In genomic region chr9:75303701-75304261, GRCm38 (mm10) we compare ENCODE assay signal across 10 mouse cellular contexts. TPM values are rescaled to one million over a fixed set of nuclear protein-coding genes. Genes with fewer than 3 reads are reported as not detected.
A peak's percentile ranks its signal among the peaks of the same experiment; 100 is the strongest.
DNase-seq lines count a peak whose midpoint lies in the region; ATAC-seq and TF ChIP-seq lines count a peak whose summit lies in the region.
"Had no signal": no experiment of that assay in that cellular context is flagged by ENCODE, and none has a peak within 500 bp of the region (broad histone marks: within the 10 kb centered on the region; RNA-seq: fewer than 3 reads in every experiment).

No protein-coding gene starts in this region.

- H3K9me3 ChIP-seq in forebrain, embryonic 10.5 days = no peaks in the 10 kb centered on the region
- H3K9me3 ChIP-seq in forebrain, embryonic 16.5 days (ENCODE audit: control insufficient read depth, low read length) = no peaks in the 10 kb centered on the region
- no peaks in the 10 kb centered on the region for H3K9me3 ChIP-seq in E14TG2a.4 (ENCODE audit: low read length)
- no peaks in the 10 kb centered on the region for H3K9me3 ChIP-seq in embryonic facial prominence, embryonic 15.5 days (replicated peaks)
- no peaks in the 10 kb centered on the region for H3K9me3 ChIP-seq in liver, embryonic 15.5 days (replicated peaks)
- H3K9me3 ChIP-seq: lung, embryonic 15.5 days had no signal

- H3K9ac ChIP-seq in forebrain, embryonic 16.5 days (replicated peaks; ENCODE audit: low read depth, low read length) = no peak overlapping the region
- H3K9ac ChIP-seq in embryonic facial prominence, embryonic 15.5 days = no peak overlapping the region
- H3K9ac ChIP-seq in liver, embryonic 15.5 days = no peak overlapping the region
- H3K9ac ChIP-seq: lung, embryonic 15.5 days had no signal

- DNase-seq in forebrain, embryonic 10.5 days (ENCODE audit: extremely low spot score, low spot score) = no peak
- DNase-seq in kidney, postnatal 25 days = no peak
- DNase-seq in ovary, adult 18-20 months (ENCODE audit: low spot score) = no peak
- DNase-seq: heart, adult 11 months had no signal

- no peak overlapping the region for H3K4me2 ChIP-seq in forebrain, embryonic 16.5 days (ENCODE audit: low read length)
- H3K4me2 ChIP-seq in embryonic facial prominence, embryonic 15.5 days (replicated peaks) = 0 out of 2 replicates have a peak overlapping the region, but pooled peaks have one; percentile 6
- H3K4me2 ChIP-seq in liver, embryonic 15.5 days = peak overlapping the region; percentile 15; the same call in 1 of the 2 replicates
- H3K4me2 ChIP-seq: lung, embryonic 15.5 days had no signal

- H3K27me3 ChIP-seq in forebrain, embryonic 10.5 days (ENCODE audit: poor library complexity, severe bottlenecking) = no peaks in the 10 kb centered on the region
- H3K27me3 ChIP-seq in forebrain, embryonic 16.5 days (replicated peaks; ENCODE audit: control insufficient read depth, insufficient read depth, low read length) = no peaks in the 10 kb centered on the region
- no peaks in the 10 kb centered on the region for H3K27me3 ChIP-seq in E14TG2a.4 (ENCODE audit: insufficient read depth, low read length)
- H3K27me3 ChIP-seq in embryonic facial prominence, embryonic 15.5 days = no peaks in the 10 kb centered on the region
- no peaks in the 10 kb centered on the region for H3K27me3 ChIP-seq in liver, embryonic 15.5 days
- H3K27me3 ChIP-seq: lung, embryonic 15.5 days had no signal

- H3K27ac ChIP-seq in forebrain, embryonic 10.5 days = no peak overlapping the region
- no peak overlapping the region for H3K27ac ChIP-seq in forebrain, embryonic 16.5 days (ENCODE audit: low read length)
- H3K27ac ChIP-seq in embryonic facial prominence, embryonic 15.5 days (replicated peaks) = no peak overlapping the region
- no peak overlapping the region for H3K27ac ChIP-seq in liver, embryonic 15.5 days (replicated peaks)
- H3K27ac ChIP-seq: lung, embryonic 15.5 days had no signal

- H3K36me3 ChIP-seq in forebrain, embryonic 10.5 days (replicated peaks) = no peaks in the 10 kb centered on the region
- H3K36me3 ChIP-seq in forebrain, embryonic 16.5 days (ENCODE audit: control insufficient read depth, insufficient read depth) = no peaks in the 10 kb centered on the region
- H3K36me3 ChIP-seq in E14TG2a.4 (ENCODE audit: insufficient read depth, low read length) = 0 out of 2 replicates have a peak, but pooled peaks cover 3% of the 10 kb centered on the region
- H3K36me3 ChIP-seq in embryonic facial prominence, embryonic 15.5 days = no peaks in the 10 kb centered on the region
- no peaks in the 10 kb centered on the region for H3K36me3 ChIP-seq in liver, embryonic 15.5 days (replicated peaks)

- H3K4me3 ChIP-seq in forebrain, embryonic 10.5 days = peak overlapping the region; percentile 32
- no peak overlapping the region for H3K4me3 ChIP-seq in forebrain, embryonic 16.5 days (replicated peaks; ENCODE audit: low read length)
- peak overlapping the region; percentile 83 for H3K4me3 ChIP-seq in E14TG2a.4 (replicated peaks; ENCODE audit: low read length)
- H3K4me3 ChIP-seq in embryonic facial prominence, embryonic 15.5 days (replicated peaks) = no peak overlapping the region
- H3K4me3 ChIP-seq in liver, embryonic 15.5 days (replicated peaks) = no peak overlapping the region
- H3K4me3 ChIP-seq: lung, embryonic 15.5 days had no signal

- no peak for TF ChIP-seq CTCF in E14TG2a.4 (conservative IDR thresholded peaks at IDR 0.05; ENCODE audit: low read length)

- ATAC-seq in forebrain, embryonic 16.5 days = no peak
- ATAC-seq in embryonic facial prominence, embryonic 15.5 days (ENCODE audit: insufficient number of reproducible peaks, low FRiP score, low TSS enrichment, low read depth) = no peak
- ATAC-seq in liver, embryonic 15.5 days (ENCODE audit: insufficient read depth) = no peak
- ATAC-seq in erythroid progenitor cell, adult 5-6 weeks (replicated peaks; ENCODE audit: low FRiP score, poor library complexity, severe bottlenecking) = no peak

- WGBS in forebrain, embryonic 10.5 days = 35% methylated on average over 16 of the region's 16 CpGs
- 40% methylated on average over 16 of the region's 16 CpGs for WGBS in forebrain, embryonic 16.5 days
- 37% methylated on average over 16 of the region's 16 CpGs for WGBS in embryonic facial prominence, embryonic 15.5 days
- 30% methylated on average over 16 of the region's 16 CpGs for WGBS in liver, embryonic 15.5 days (ENCODE audit: insufficient replicate concordance)

- H3K4me1 ChIP-seq in forebrain, embryonic 10.5 days = peaks cover 9% of the 10 kb centered on the region
- H3K4me1 ChIP-seq in forebrain, embryonic 16.5 days (replicated peaks; ENCODE audit: control insufficient read depth, insufficient read depth, low read length) = no peaks in the 10 kb centered on the region
- peaks cover 5% of the 10 kb centered on the region; the same call in 1 of the 2 replicates for H3K4me1 ChIP-seq in E14TG2a.4 (replicated peaks; ENCODE audit: low read depth, low read length)
- H3K4me1 ChIP-seq in embryonic facial prominence, embryonic 15.5 days = no peaks in the 10 kb centered on the region
- H3K4me1 ChIP-seq in liver, embryonic 15.5 days (replicated peaks) = no peaks in the 10 kb centered on the region
- H3K4me1 ChIP-seq: lung, embryonic 15.5 days had no signal

RNA-seq across cellular contexts. Expression of gene Gnb5, which starts 2.3 kb away (rescaled TPM):
- polyA plus RNA-seq in forebrain, embryonic 10.5 days (2016; fragmentation: Nextera tagmentation; extraction: Ambion mirVana) = 24.0 and 27.9 TPM in 2 replicates
- polyA plus RNA-seq in forebrain, embryonic 16.5 days (2015; fragmentation: Nextera tagmentation; extraction: Ambion mirVana) = 50.8 and 60.2 TPM in 2 replicates
- polyA plus RNA-seq in embryonic facial prominence, embryonic 15.5 days (2015; fragmentation: Nextera tagmentation; extraction: Ambion mirVana) = 28.0 and 28.6 TPM in 2 replicates
- 1.2 and 1.6 TPM in 2 replicates for polyA plus RNA-seq in liver, embryonic 15.5 days (2015; fragmentation: Nextera tagmentation; extraction: Ambion mirVana)
- total RNA-seq in erythroid progenitor cell, adult 5-6 weeks (2015; ENCODE audit: low replicate concordance) = not detected in 2 replicates
- 1.5 TPM in 1 of 2 replicates, not detected in the other for total RNA-seq in erythroid progenitor cell, adult 5-6 weeks (2017; ENCODE audit: low replicate concordance)

RNA-seq across cellular contexts. Expression of gene Bcl2l10, which starts 43.8 kb away (rescaled TPM):
- not detected in 2 replicates for polyA plus RNA-seq in forebrain, embryonic 10.5 days (2016; fragmentation: Nextera tagmentation; extraction: Ambion mirVana)
- polyA plus RNA-seq in forebrain, embryonic 16.5 days (2015; fragmentation: Nextera tagmentation; extraction: Ambion mirVana) = not detected in 2 replicates
- polyA plus RNA-seq in embryonic facial prominence, embryonic 15.5 days (2015; fragmentation: Nextera tagmentation; extraction: Ambion mirVana) = not detected in 2 replicates
- polyA plus RNA-seq in liver, embryonic 15.5 days (2015; fragmentation: Nextera tagmentation; extraction: Ambion mirVana) = not detected in 2 replicates
- total RNA-seq in erythroid progenitor cell, adult 5-6 weeks (2015; ENCODE audit: low replicate concordance) = not detected in 2 replicates
- not detected in 2 replicates for total RNA-seq in erythroid progenitor cell, adult 5-6 weeks (2017; ENCODE audit: low replicate concordance)
- polyA plus RNA-seq: lung, embryonic 15.5 days had no signal

Comparison
In these comparisons a context has a peak if more than half of its experiments do, and no peak if none do; other contexts are left out.
1. H3K4me3 ChIP-seq: peak in forebrain, embryonic 10.5 days (single experiment) and E14TG2a.4 (single experiment); none in forebrain, embryonic 16.5 days (single experiment), embryonic facial prominence, embryonic 15.5 days (single experiment) and liver, embryonic 15.5 days (single experiment).